Mouse (Mus musculus) CD4-positive, CD25-positive, alpha-beta regulatory T cell, adult 2 months (primary cell): ENCODE data around the gene Ivd.

Source experiments
- DNase-seq: peaks from one replicate; pipeline ENCODE4 v3.0.0-alpha.2; 2012; ENCODE audit warnings: low read depth, low spot score

Ivd gene

GRCm38 (mm10) chr2:118861454-118862339 lies at the start of gene Ivd:
Gene Ivd, plus strand, starts transcription at chr2:118861954.
- peak; percentile 94 for DNase-seq

- no peak for DNase-seq
Measured at GRCm38 (mm10) chr2:118812724-118813123, 49.0 kb upstream of the Ivd start.

- DNase-seq = peak; percentile 93
Measured at GRCm38 (mm10) chr2:118813981-118814836, 47.5 kb upstream of the Ivd start, which contains the start of gene Knstrn. Gene Knstrn, plus strand, starts transcription at chr2:118814003.

- no peak for DNase-seq
Measured at GRCm38 (mm10) chr2:118822800-118823199, 39.0 kb upstream of the Ivd start.

GRCm38 (mm10) chr2:118824396-118824795 lies 37.4 kb upstream of the Ivd start:
- no peak for DNase-seq

- no peak for DNase-seq
Measured at GRCm38 (mm10) chr2:118829096-118829495, 32.7 kb upstream of the Ivd start.

- no peak for DNase-seq
Measured at GRCm38 (mm10) chr2:118834061-118834460, 27.7 kb upstream of the Ivd start.

GRCm38 (mm10) chr2:118835115-118835514 lies 26.6 kb upstream of the Ivd start:
- DNase-seq = no peak

- DNase-seq = no peak
Measured at GRCm38 (mm10) chr2:118838330-118838729, 23.4 kb upstream of the Ivd start.

- DNase-seq = no peak
Measured at GRCm38 (mm10) chr2:118841186-118841585, 20.6 kb upstream of the Ivd start.

GRCm38 (mm10) chr2:118841774-118842173 lies 20.0 kb upstream of the Ivd start:
- no peak for DNase-seq

- DNase-seq = no peak
Measured at GRCm38 (mm10) chr2:118844427-118844826, 17.3 kb upstream of the Ivd start.

GRCm38 (mm10) chr2:118846246-118846645 lies 15.5 kb upstream of the Ivd start:
- DNase-seq = no peak

- no peak for DNase-seq
Measured at GRCm38 (mm10) chr2:118851756-118852155, 10.0 kb upstream of the Ivd start.

GRCm38 (mm10) chr2:118862340-118862675 lies 554 bp downstream of the Ivd start:
- no peak for DNase-seq

GRCm38 (mm10) chr2:118870601-118871000 lies 8.8 kb downstream of the Ivd start:
- DNase-seq = no peak

GRCm38 (mm10) chr2:118871032-118871431 lies 9.3 kb downstream of the Ivd start:
- DNase-seq = no peak

GRCm38 (mm10) chr2:118873018-118873417 lies 11.3 kb downstream of the Ivd start:
- DNase-seq = no peak

GRCm38 (mm10) chr2:118873890-118874430 lies 12.2 kb downstream of the Ivd start:
- DNase-seq = no peak

- DNase-seq = no peak
Measured at GRCm38 (mm10) chr2:118875316-118875715, 13.6 kb downstream of the Ivd start.

- DNase-seq = no peak
Measured at GRCm38 (mm10) chr2:118876453-118876852, 14.7 kb downstream of the Ivd start.

GRCm38 (mm10) chr2:118881019-118881418 lies 19.3 kb downstream of the Ivd start:
- DNase-seq = no peak
